Mouse (Mus musculus) megakaryocyte-erythroid progenitor cell, adult 5 weeks (primary cell): ENCODE results near the gene Nkrf. TPM values are rescaled to one million over a fixed set of nuclear protein-coding genes. Genes with fewer than 3 reads are reported as not detected.

Source experiments
- polyA plus RNA-seq: library from polyadenylated mRNA; stranded (reverse); fragments of >175 nt; gene quantifications from 2 replicates; pipeline ENCODE4 v1.2.3, GENCODE M21; 2012

The Nkrf gene
- 1.1 and 1.4 TPM in 2 replicates for polyA plus RNA-seq

GRCm38 (mm10) chrX:36902321-36903114 is at the start of gene Nkrf:
TSS of gene Nkrf (minus strand) at chrX:36902899.

GRCm38 (mm10) chrX:36873765-36874164 is 28.9 kb downstream of the Nkrf start, which contains the start of the genes Ube2a and C330007P06Rik:
TSS of gene Ube2a (plus strand) at chrX:36873900.
TSS of gene C330007P06Rik (minus strand) at chrX:36874111.

Other genes with a start within 250 kb of the Nkrf start
- gene Slc25a43, start 159.2 kb downstream of the Nkrf start, polyA plus RNA-seq = 0.54 and 1.4 TPM in 2 replicates
- gene Slc25a5, start 107.2 kb downstream of the Nkrf start, polyA plus RNA-seq = 36.7 and 50.2 TPM in 2 replicates
- 150 and 230 TPM in 2 replicates for gene Ube2a, start 29.0 kb downstream of the Nkrf start, polyA plus RNA-seq
- gene C330007P06Rik, start 28.8 kb downstream of the Nkrf start, polyA plus RNA-seq = 1.7 and 2.2 TPM in 2 replicates
- 11.8 and 18.5 TPM in 2 replicates for gene Sept6, start 88.9 kb upstream of the Nkrf start, polyA plus RNA-seq
- 0.70 and 0.79 TPM in 2 replicates for gene Sowahd, start 145.9 kb upstream of the Nkrf start, polyA plus RNA-seq
- 334 and 387 TPM in 2 replicates for gene Rpl39, start 182.5 kb upstream of the Nkrf start, polyA plus RNA-seq
- 7.4 and 13.5 TPM in 2 replicates for gene Upf3b, start 207.4 kb upstream of the Nkrf start, polyA plus RNA-seq
- gene Nkap, start 223.9 kb upstream of the Nkrf start, polyA plus RNA-seq = 4.5 and 4.7 TPM in 2 replicates